Comparison of ENCODE assay signal across 8 mouse cellular contexts in the genomic region with DNA sequence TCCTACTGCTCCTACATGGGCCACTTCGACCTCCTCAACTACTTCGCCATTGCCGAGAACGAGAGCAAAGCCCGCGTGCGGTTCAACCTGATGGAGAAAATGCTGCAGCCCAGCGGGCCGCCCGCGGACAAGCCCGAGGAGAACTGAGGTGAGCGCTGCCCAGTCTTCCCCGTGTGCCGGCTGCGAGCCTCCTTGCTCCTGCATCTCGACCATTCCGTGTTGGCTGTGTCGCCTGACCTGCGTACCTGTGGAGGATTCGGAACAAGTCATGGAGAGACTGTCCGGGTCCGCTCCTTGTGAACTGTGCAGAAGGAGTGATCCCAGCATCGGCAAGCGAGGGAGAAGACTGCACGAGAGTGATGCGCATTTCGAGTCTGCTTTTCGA. TPM values are rescaled to one million over a fixed set of nuclear protein-coding genes. Genes with fewer than 3 reads are reported as not detected.
DNase-seq lines count a peak whose midpoint lies in the region; ATAC-seq and TF ChIP-seq lines count a peak whose summit lies in the region.

No protein-coding gene starts in this region.

- peaks cover 8% of the 10 kb centered on the region; the same call in 1 of the 2 replicates for H3K36me3 ChIP-seq in lung, embryonic 14.5 days (ENCODE audit: insufficient read depth)
- peaks cover 13% of the 10 kb centered on the region for H3K36me3 ChIP-seq in erythroblast, embryonic 14.5 days (ENCODE audit: control insufficient read depth)
- peaks cover 15% of the 10 kb centered on the region for H3K36me3 ChIP-seq in limb, embryonic 12.5 days
- no peaks in the 10 kb centered on the region for H3K36me3 ChIP-seq in neural tube, embryonic 14.5 days (ENCODE audit: control insufficient read depth, insufficient read depth, low read length)

- H3K9ac ChIP-seq in lung, embryonic 14.5 days: peak overlapping the region; percentile 80
- peak overlapping the region; percentile 81 for H3K9ac ChIP-seq in limb, embryonic 12.5 days (replicated peaks)
- peak overlapping the region; percentile 72 for H3K9ac ChIP-seq in neural tube, embryonic 14.5 days (replicated peaks; ENCODE audit: low read depth, low read length)

- ATAC-seq in lung, embryonic 14.5 days (ENCODE audit: insufficient read depth): peak; percentile 18
- ATAC-seq in limb, embryonic 12.5 days (ENCODE audit: insufficient number of reproducible peaks, insufficient read depth, low FRiP score, low TSS enrichment, low read depth): peak; percentile 5; the same call in 1 of the 2 replicates
- ATAC-seq in neural tube, embryonic 14.5 days (ENCODE audit: low read depth): peak; percentile 31; the same call in 1 of the 2 replicates

- no peak for TF ChIP-seq CTCF in lung, embryonic 14.5 days (IDR thresholded peaks at IDR 0.05; ENCODE audit: low read depth)

- peak overlapping the region; percentile 84 for H3K4me2 ChIP-seq in lung, embryonic 14.5 days
- peak overlapping the region; percentile 76 for H3K4me2 ChIP-seq in limb, embryonic 12.5 days
- H3K4me2 ChIP-seq in neural tube, embryonic 14.5 days (ENCODE audit: low read depth, low read length): peak overlapping the region; percentile 57

- H3K27ac ChIP-seq in lung, embryonic 14.5 days (ENCODE audit: low read depth): peak overlapping the region; percentile 58; the same call in 1 of the 2 replicates
- H3K27ac ChIP-seq in limb, embryonic 12.5 days: peak overlapping the region; percentile 62; the same call in 1 of the 2 replicates
- H3K27ac ChIP-seq in neural tube, embryonic 14.5 days (ENCODE audit: low read depth, low read length): peak overlapping the region; percentile 72; the same call in 1 of the 2 replicates

- H3K4me3 ChIP-seq in lung, embryonic 14.5 days (ENCODE audit: low read depth, low read length): peak overlapping the region; percentile 89
- peak overlapping the region; percentile 99 for H3K4me3 ChIP-seq in erythroblast, embryonic 14.5 days (replicated peaks)
- peak overlapping the region; percentile 88 for H3K4me3 ChIP-seq in limb, embryonic 12.5 days (replicated peaks)
- peak overlapping the region; percentile 77 for H3K4me3 ChIP-seq in neural tube, embryonic 14.5 days (ENCODE audit: low read depth, low read length)

- under 1% methylated on average over 29 of the region's 29 CpGs for WGBS in lung, embryonic 14.5 days
- WGBS in limb, embryonic 12.5 days: 1% methylated on average over 29 of the region's 29 CpGs
- under 1% methylated on average over 29 of the region's 29 CpGs for WGBS in neural tube, embryonic 14.5 days

- no peak for DNase-seq in lung, embryonic 14.5 days
- DNase-seq in lung, postnatal 10 days: no peak
- no peak for DNase-seq in thymus, postnatal 14 days
- no peak for DNase-seq in cerebellum, adult 11 months
- no peak for DNase-seq in left cerebral cortex, adult 18-20 months (ENCODE audit: low spot score in 2 of 2)

- H3K27me3 ChIP-seq in lung, embryonic 14.5 days (ENCODE audit: insufficient read depth, low read length): no peaks in the 10 kb centered on the region
- no peaks in the 10 kb centered on the region for H3K27me3 ChIP-seq in erythroblast, embryonic 14.5 days (ENCODE audit: control insufficient read depth)
- no peaks in the 10 kb centered on the region for H3K27me3 ChIP-seq in limb, embryonic 12.5 days
- 0 out of 2 replicates have a peak, but pooled peaks cover 3% of the 10 kb centered on the region for H3K27me3 ChIP-seq in neural tube, embryonic 14.5 days (ENCODE audit: control insufficient read depth, insufficient read depth, low read length)

- no peaks in the 10 kb centered on the region for H3K9me3 ChIP-seq in lung, embryonic 14.5 days (ENCODE audit: low read depth, low read length)
- no peaks in the 10 kb centered on the region for H3K9me3 ChIP-seq in erythroblast, embryonic 14.5 days (ENCODE audit: control insufficient read depth, low read length)
- H3K9me3 ChIP-seq in limb, embryonic 12.5 days: no peaks in the 10 kb centered on the region
- H3K9me3 ChIP-seq in neural tube, embryonic 14.5 days (ENCODE audit: control insufficient read depth, low read length): no peaks in the 10 kb centered on the region

- H3K4me1 ChIP-seq in lung, embryonic 14.5 days (ENCODE audit: insufficient read depth): peaks cover 7% of the 10 kb centered on the region; the same call in 1 of the 2 replicates
- peaks cover 40% of the 10 kb centered on the region for H3K4me1 ChIP-seq in erythroblast, embryonic 14.5 days (ENCODE audit: control insufficient read depth)
- peaks cover 10% of the 10 kb centered on the region for H3K4me1 ChIP-seq in limb, embryonic 12.5 days (replicated peaks)
- peaks cover 8% of the 10 kb centered on the region; the same call in 1 of the 2 replicates for H3K4me1 ChIP-seq in neural tube, embryonic 14.5 days (ENCODE audit: control insufficient read depth, insufficient read depth, low read length)

RNA-seq across cellular contexts. Expression of a gene that starts 3.6 kb away (rescaled TPM):
- 42.3 and 44.2 TPM in 2 replicates for polyA plus RNA-seq in lung, embryonic 14.5 days (2014; fragmentation: Nextera tagmentation; extraction: Ambion mirVana)
- polyA plus RNA-seq in erythroblast, embryonic 14.5 days (2012): 9.0 and 10.6 TPM in 2 replicates
- 37.2 and 39.4 TPM in 2 replicates for polyA plus RNA-seq in limb, embryonic 12.5 days (2016; fragmentation: Nextera tagmentation; extraction: Ambion mirVana)
- 25.5 and 28.0 TPM in 2 replicates for polyA plus RNA-seq in neural tube, embryonic 14.5 days (2014; fragmentation: Nextera tagmentation; extraction: Ambion mirVana)
- total RNA-seq in left cerebral cortex, adult 18-20 months (2021): 1 to 10 TPM; 8.3 to 8.4 TPM

RNA-seq across cellular contexts. Expression of a gene that starts 44.6 kb away (rescaled TPM):
- polyA plus RNA-seq in lung, embryonic 14.5 days (2014; fragmentation: Nextera tagmentation; extraction: Ambion mirVana): 1.4 and 2.3 TPM in 2 replicates
- polyA plus RNA-seq in erythroblast, embryonic 14.5 days (2012): 0.52 and 1.2 TPM in 2 replicates
- 1.8 and 2.9 TPM in 2 replicates for polyA plus RNA-seq in limb, embryonic 12.5 days (2016; fragmentation: Nextera tagmentation; extraction: Ambion mirVana)
- polyA plus RNA-seq in neural tube, embryonic 14.5 days (2014; fragmentation: Nextera tagmentation; extraction: Ambion mirVana): 0.66 and 3.0 TPM in 2 replicates
- total RNA-seq in left cerebral cortex, adult 18-20 months (2021): under 1 TPM; 0.07 to 0.37 TPM

RNA-seq across cellular contexts. Expression of a gene that starts 51.6 kb away (rescaled TPM):
- polyA plus RNA-seq in lung, embryonic 14.5 days (2014; fragmentation: Nextera tagmentation; extraction: Ambion mirVana): 206 and 216 TPM in 2 replicates
- polyA plus RNA-seq in erythroblast, embryonic 14.5 days (2012): 0.02 and 0.03 TPM in 2 replicates
- 64.5 and 88.5 TPM in 2 replicates for polyA plus RNA-seq in limb, embryonic 12.5 days (2016; fragmentation: Nextera tagmentation; extraction: Ambion mirVana)
- polyA plus RNA-seq in neural tube, embryonic 14.5 days (2014; fragmentation: Nextera tagmentation; extraction: Ambion mirVana): 29.0 and 38.5 TPM in 2 replicates
- 10 to 100 TPM; 12.8 to 16.4 TPM for total RNA-seq in left cerebral cortex, adult 18-20 months (2021)

Comparison
In these comparisons a context has a peak if more than half of its experiments do, and no peak if none do; other contexts are left out.
1. RNA of a gene that starts 51.6 kb away (polyA plus RNA-seq): 206 to 216 TPM in lung, embryonic 14.5 days, 64.5 to 88.5 TPM in limb, embryonic 12.5 days and 29.0 to 38.5 TPM in neural tube, embryonic 14.5 days; 0.02 to 0.03 TPM in erythroblast, embryonic 14.5 days; every median in the first group is over 10 times any median in the second.
2. Peak in every context shown above with its lines, with median percentiles within 50 percentile points of each other: ATAC-seq, H3K27ac ChIP-seq, H3K4me2 ChIP-seq, H3K4me3 ChIP-seq and H3K9ac ChIP-seq.